10 mouse cellular contexts compared by ENCODE assay signal in the genomic region with DNA sequence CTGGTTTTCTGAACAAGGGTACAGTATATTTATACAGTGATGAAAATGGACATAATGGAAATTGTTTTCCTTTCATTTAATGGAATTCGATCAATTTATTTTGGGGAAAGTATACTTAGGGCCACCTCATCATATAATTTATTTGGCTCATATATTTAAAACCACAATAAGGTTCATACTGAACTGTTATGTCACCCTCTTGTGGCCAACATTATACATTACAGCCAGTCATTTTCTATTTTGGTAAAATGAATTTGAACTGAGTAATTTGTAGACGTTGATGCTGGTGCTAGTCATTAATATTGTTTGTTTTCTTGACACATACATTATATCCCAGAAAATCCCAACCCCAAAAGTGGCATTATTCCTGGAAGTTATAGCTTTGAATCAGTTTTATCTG. TPM values are rescaled to one million over a fixed set of nuclear protein-coding genes. Genes with fewer than 3 reads are reported as not detected.
DNase-seq lines count a peak whose midpoint lies in the region; ATAC-seq and TF ChIP-seq lines count a peak whose summit lies in the region.
"Had no signal": no experiment of that assay in that cellular context is flagged by ENCODE, and none has a peak within 500 bp of the region (broad histone marks: within the 10 kb centered on the region; RNA-seq: fewer than 3 reads in every experiment).

No protein-coding gene starts in this region.

- WGBS in liver, adult 2 months, result 43% methylated on average over 2 of the region's 2 CpGs
- WGBS in liver, embryonic 12.5 days (ENCODE audit: insufficient replicate concordance), result 27% methylated on average over 2 of the region's 2 CpGs

- no peak overlapping the region for H3K9ac ChIP-seq in liver, adult 2 months (ENCODE audit: low read depth, low read length)
- no peak overlapping the region for H3K9ac ChIP-seq in liver, embryonic 12.5 days
- H3K9ac ChIP-seq: lung, embryonic 15.5 days had no signal

- peaks cover 2% of the 10 kb centered on the region; the same call in 1 of the 2 replicates for H3K79me2 ChIP-seq in liver, adult 2 months (ENCODE audit: control insufficient read depth, insufficient read depth, low read length)

- no peaks in the 10 kb centered on the region for H3K9me3 ChIP-seq in liver, embryonic 12.5 days (replicated peaks)
- H3K9me3 ChIP-seq: lung, embryonic 15.5 days had no signal

- H3K4me1 ChIP-seq in liver, adult 2 months (ENCODE audit: control insufficient read depth, insufficient read depth, low read length), result no peaks in the 10 kb centered on the region
- peaks cover 3% of the 10 kb centered on the region; the same call in 1 of the 2 replicates for H3K4me1 ChIP-seq in liver, embryonic 12.5 days
- H3K4me1 ChIP-seq: lung, embryonic 15.5 days had no signal

- peaks cover 34% of the 10 kb centered on the region for H3K36me3 ChIP-seq in liver, adult 2 months (ENCODE audit: control insufficient read depth, insufficient read depth, low read length)
- H3K36me3 ChIP-seq in liver, embryonic 12.5 days, result peaks cover 50% of the 10 kb centered on the region

- no peak overlapping the region for H3K4me3 ChIP-seq in liver, adult 2 months (ENCODE audit: insufficient read depth, low read depth, low read length)
- H3K4me3 ChIP-seq in liver, embryonic 12.5 days, result no peak overlapping the region
- H3K4me3 ChIP-seq: lung, embryonic 15.5 days had no signal

- no peak for ATAC-seq in liver, embryonic 12.5 days

- DNase-seq in cerebellum, adult 9-10 months, result peak; percentile 34
- DNase-seq in cerebellum, adult 11 months, result no peak
- DNase-seq in liver, adult 2 months (ENCODE audit: extremely low read depth, low read depth, low spot score), result peak; percentile 23
- DNase-seq in c-Kit-positive CD71-positive TER-119-negative erythroid progenitor cells, embryonic 14.5 days (ENCODE audit: low read depth), result peak; percentile 45
- DNase-seq in naive thymus-derived CD4-positive, alpha-beta T cell, adult 2 months (ENCODE audit: low read depth), result peak; percentile 60
- DNase-seq in right cerebral cortex, postnatal 10 days (ENCODE audit: low spot score in 2 of 2), result no peak
- DNase-seq in natural killer cell, adult 2 months (ENCODE audit: low spot score in 2 of 2), result no peak
- DNase-seq: heart, postnatal 4 days had no signal

- no peak overlapping the region for H3K4me2 ChIP-seq in liver, embryonic 12.5 days
- H3K4me2 ChIP-seq: lung, embryonic 15.5 days had no signal

- peak; percentile 58 for TF ChIP-seq CTCF in liver, adult 2 months (IDR thresholded peaks at IDR 0.05; ENCODE audit: low read depth, low read length)

- no peak for TF ChIP-seq POLR2A in liver, adult 2 months (IDR thresholded peaks at IDR 0.05; ENCODE audit: extremely low read depth, insufficient read depth, low read length)

- no peaks in the 10 kb centered on the region for H3K27me3 ChIP-seq in liver, adult 2 months (ENCODE audit: control insufficient read depth, insufficient read depth, low read length)
- H3K27me3 ChIP-seq in liver, embryonic 12.5 days (replicated peaks), result no peaks in the 10 kb centered on the region
- H3K27me3 ChIP-seq: lung, embryonic 15.5 days had no signal

- no peak overlapping the region for H3K27ac ChIP-seq in liver, adult 2 months (replicated peaks; ENCODE audit: insufficient read depth, low read depth, low read length)
- H3K27ac ChIP-seq in liver, embryonic 12.5 days, result no peak overlapping the region
- H3K27ac ChIP-seq: lung, embryonic 15.5 days had no signal

RNA-seq across cellular contexts. Expression of a gene that starts 58.6 kb away (rescaled TPM):
- total RNA-seq in liver, adult 2 months (2014; rRNA removed), result 63.0 and 65.2 TPM in 2 replicates
- 12.0 and 12.8 TPM in 2 replicates for polyA plus RNA-seq in liver, adult 2 months (2012; rRNA removed)
- polyA plus RNA-seq in liver, embryonic 12.5 days (2016; fragmentation: Nextera tagmentation; extraction: Ambion mirVana), result 7.7 and 9.2 TPM in 2 replicates

Comparison
In these comparisons a context has a peak if more than half of its experiments do, and no peak if none do; other contexts are left out.
1. DNase-seq: peak in cerebellum, adult 9-10 months (single experiment), liver, adult 2 months (single experiment), c-Kit-positive CD71-positive TER-119-negative erythroid progenitor cells, embryonic 14.5 days (single experiment) and naive thymus-derived CD4-positive, alpha-beta T cell, adult 2 months (single experiment); none in cerebellum, adult 11 months (single experiment), right cerebral cortex, postnatal 10 days (0 of 2) and natural killer cell, adult 2 months (0 of 2).